Mouse (Mus musculus): Measurements from ENCODE around the gene Myo1h.

DNA sequence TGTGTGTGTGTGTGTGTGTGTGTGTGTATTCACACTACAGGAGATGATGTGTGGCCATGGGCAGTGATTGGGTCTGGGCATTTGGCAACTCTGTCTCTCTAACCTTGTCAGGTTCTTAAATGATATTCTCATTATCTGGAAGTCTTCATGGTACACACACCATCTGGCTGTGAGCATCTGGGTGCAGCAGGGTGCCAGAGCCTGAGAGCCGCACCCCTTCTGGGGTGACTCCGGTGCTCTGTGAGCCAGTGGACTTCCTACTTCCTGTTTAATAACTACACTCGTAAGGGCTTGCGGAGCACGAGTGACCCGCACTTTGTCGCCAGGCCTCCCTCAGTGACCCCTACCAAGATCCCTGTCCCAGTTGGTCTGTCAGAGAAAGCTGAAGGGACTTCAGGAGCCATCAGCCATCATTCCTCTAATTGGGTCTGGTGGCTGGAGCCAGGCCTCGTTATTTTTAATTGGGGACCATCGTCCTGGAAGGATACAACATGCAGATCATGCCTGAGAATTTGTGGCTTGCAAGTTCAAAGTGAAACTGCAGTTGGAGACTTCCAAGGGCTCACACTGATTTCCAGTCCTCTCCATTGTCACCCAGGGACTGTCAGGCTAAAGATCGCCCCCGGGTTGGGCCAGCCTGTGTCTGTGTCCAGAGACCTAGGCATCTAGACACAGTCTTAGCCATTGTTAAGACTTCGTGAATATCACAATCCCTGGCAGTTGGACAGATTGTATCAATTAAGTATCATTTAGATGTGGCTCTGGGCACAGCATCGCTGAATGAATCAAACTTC is 4.2 kb upstream of the Myo1h start:
- TF ChIP-seq POLR2A (IDR thresholded peaks at IDR 0.05; ENCODE audit: low read depth, low read length): no peak
- TF ChIP-seq CTCF (conservative IDR thresholded peaks at IDR 0.05; ENCODE audit: insufficient read depth, insufficient read length, low read depth, low read length): no peak
